Mouse (Mus musculus): ENCODE results near the gene Gabpb1.

DNA sequence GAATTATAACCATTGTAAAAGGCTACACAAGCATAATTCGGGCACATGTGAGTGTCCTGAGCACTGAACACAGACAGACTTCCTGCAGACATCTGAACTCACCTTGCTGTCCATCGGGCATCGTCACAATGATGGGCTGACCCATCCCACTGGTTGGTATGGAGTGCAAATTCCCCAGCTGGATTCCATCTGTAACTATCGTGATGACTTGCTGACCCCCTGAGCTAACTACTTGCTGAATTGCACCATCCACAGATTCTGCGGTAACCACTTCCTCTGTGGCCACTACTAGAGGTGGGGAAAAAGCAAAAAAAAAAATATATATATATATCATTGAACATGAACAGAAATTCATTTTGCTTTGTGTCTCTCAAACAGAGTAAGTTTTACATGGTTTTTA, 29.7 kb downstream of the Gabpb1 start:
- TF ChIP-seq CTCF (IDR thresholded peaks at IDR 0.05; ENCODE audit: low read depth, low read length) (no peak), POLR2A (IDR thresholded peaks at IDR 0.05; ENCODE audit: extremely low read depth, insufficient read depth, low read length) (no peak)

Measured in liver, adult 2 months (tissue).